Mouse (Mus musculus) right cerebral cortex, adult 2 months (tissue): Measurements from ENCODE around the gene Snx11.
A peak's percentile ranks its signal among the peaks of the same experiment; 100 is the strongest.

ENCODE experiments used
- DNase-seq, 2 experiments: peaks; one replicate each; pipeline ENCODE4 v3.0.0; 2021 to 2022; ENCODE audit warnings: low spot score in 2 of 2

Snx11 gene

GRCm38 (mm10) chr11:96762742-96763470 lies 14.5 kb downstream of the Snx11 start:
- DNase-seq = no peak

GRCm38 (mm10) chr11:96761984-96762383 lies 15.4 kb downstream of the Snx11 start:
- DNase-seq = peak; percentile 48 to 64

GRCm38 (mm10) chr11:96760042-96760441 lies 17.3 kb downstream of the Snx11 start:
- DNase-seq = peak in 1 of 2 experiments; percentile 59

GRCm38 (mm10) chr11:96758402-96758801 lies 19.0 kb downstream of the Snx11 start:
- no peak for DNase-seq

- no peak for DNase-seq
Observed at GRCm38 (mm10) chr11:96757421-96757820, 19.9 kb downstream of the Snx11 start.

GRCm38 (mm10) chr11:96755298-96755697 lies 22.1 kb downstream of the Snx11 start:
- no peak for DNase-seq

- DNase-seq = no peak
Observed at GRCm38 (mm10) chr11:96747555-96747954, 29.8 kb downstream of the Snx11 start.

- no peak for DNase-seq
Observed at GRCm38 (mm10) chr11:96746648-96747047, 30.7 kb downstream of the Snx11 start.

GRCm38 (mm10) chr11:96743891-96744290 lies 33.5 kb downstream of the Snx11 start:
- DNase-seq = no peak

GRCm38 (mm10) chr11:96743000-96743399 lies 34.4 kb downstream of the Snx11 start:
- no peak for DNase-seq

GRCm38 (mm10) chr11:96741995-96742394 lies 35.4 kb downstream of the Snx11 start:
- peak; percentile 39 to 54 for DNase-seq

GRCm38 (mm10) chr11:96740796-96741195 lies 36.6 kb downstream of the Snx11 start:
- no peak for DNase-seq

- no peak for DNase-seq
Observed at GRCm38 (mm10) chr11:96737673-96738471, 39.5 kb downstream of the Snx11 start.

GRCm38 (mm10) chr11:96736361-96736760 lies 41.0 kb downstream of the Snx11 start:
- no peak for DNase-seq

- DNase-seq = peak; percentile 62 to 70
Observed at GRCm38 (mm10) chr11:96735908-96736307, 41.5 kb downstream of the Snx11 start.

GRCm38 (mm10) chr11:96732657-96733056 lies 44.7 kb downstream of the Snx11 start:
- no peak for DNase-seq

- DNase-seq = no peak
Observed at GRCm38 (mm10) chr11:96730327-96730726, 47.0 kb downstream of the Snx11 start.

- no peak for DNase-seq
Observed at GRCm38 (mm10) chr11:96729462-96729861, 47.9 kb downstream of the Snx11 start.

GRCm38 (mm10) chr11:96728577-96728976 lies 48.8 kb downstream of the Snx11 start:
- no peak for DNase-seq

- no peak for DNase-seq
Observed at GRCm38 (mm10) chr11:96725833-96726232, 51.5 kb downstream of the Snx11 start.

- DNase-seq = no peak
Observed at GRCm38 (mm10) chr11:96718609-96719008, 58.8 kb downstream of the Snx11 start.
